Mouse (Mus musculus) heart, embryonic 11.5 days (tissue): ENCODE measurements at regions not wholly inside any gene's neighbourhood (a gene's known extent, or its start where the extent isn't known, plus 50 kb on each side); places are given as distances from the start of the nearest gene placed in this dataset.
"Not testable (repeated sequence)": the region's sequence is repeated elsewhere in the genome, so short reads cannot be mapped to it uniquely, and the experiment has no call there.

ENCODE experiments used
- ATAC-seq: fragments of 200-750 bp; cut with Nextera tagmentation; replicated peaks from 2 replicates; pipeline ENCODE4 v1.8.0; 2017; ENCODE audit warnings: moderate library complexity; ENCODE audit not compliant: insufficient number of reproducible peaks, low FRiP score, low TSS enrichment
- H3K27ac ChIP-seq: fragments of 300-500 bp; sonication (generic); 2 replicates; pipeline ENCODE4 v1.5.1; 2014; ENCODE audit warnings: mild to moderate bottlenecking, low read depth, low read length
- H3K27me3 ChIP-seq: fragments of 300-500 bp; sonication (generic); 2 replicates; pipeline ENCODE4 v1.6.1; 2014; ENCODE audit warnings: mild to moderate bottlenecking, low read length, mixed read lengths; ENCODE audit not compliant: control insufficient read depth, insufficient read depth
- H3K36me3 ChIP-seq: fragments of 300-500 bp; sonication (generic); 2 replicates; pipeline ENCODE4 v1.6.1; 2014; ENCODE audit warnings: mild to moderate bottlenecking, low read length, moderate library complexity, mixed read lengths; ENCODE audit not compliant: control insufficient read depth, insufficient read depth
- H3K4me1 ChIP-seq: fragments of 300-500 bp; sonication (generic); 2 replicates; pipeline ENCODE4 v1.6.1; 2014; ENCODE audit warnings: low read length; ENCODE audit not compliant: control insufficient read depth, insufficient read depth
- H3K4me2 ChIP-seq: fragments of 300-500 bp; sonication (generic); 2 replicates; pipeline ENCODE4 v1.6.1; 2014; ENCODE audit warnings: mild to moderate bottlenecking, moderate library complexity
- H3K4me3 ChIP-seq: fragments of 300-500 bp; sonication (generic); 2 replicates; pipeline ENCODE4 v1.5.1; 2014; ENCODE audit warnings: low read depth, low read length
- H3K9ac ChIP-seq: fragments of 300-500 bp; sonication (generic); 2 replicates; pipeline ENCODE4 v1.6.1; 2014; ENCODE audit warnings: mild to moderate bottlenecking, low read depth, low read length, moderate library complexity
- H3K9me3 ChIP-seq: fragments of 300-500 bp; sonication (generic); replicated peaks from 2 replicates; pipeline ENCODE4 v1.6.1; 2016; ENCODE audit warnings: low read length; ENCODE audit not compliant: control insufficient read depth
- WGBS: fragments of 180-500 bp; shearing (Covaris S2); extraction: QIAGEN DNeasy Blood & Tissue Kit; methylation state at CpG from one replicate; pipeline ENCODE4 v1.1.7; 2014; ENCODE audit not compliant: insufficient replicate concordance; 5-methylcytosine and 5-hydroxymethylcytosine counted together

GRCm38 (mm10) chr17:13590240-13590837 lies 170.0 kb upstream of the Afdn start:
- WGBS: 68% methylated on average over 1 of the region's 1 CpGs
- ATAC-seq, H3K36me3 ChIP-seq: not testable (repeated sequence)

More at GRCm38 (mm10) chr17:13590240-13590837, 170.0 kb upstream of the Afdn start:
- not testable (repeated sequence) for H3K4me2 ChIP-seq, H3K9ac ChIP-seq, H3K4me1 ChIP-seq, H3K27me3 ChIP-seq, H3K4me3 ChIP-seq, H3K27ac ChIP-seq
- peaks cover 12% of the 10 kb centered on the region for H3K9me3 ChIP-seq
